Mouse (Mus musculus) neural tube, embryonic 15.5 days (tissue): Measurements from ENCODE around the gene Rcan2. TPM values are rescaled to one million over a fixed set of nuclear protein-coding genes. Genes with fewer than 3 reads are reported as not detected.

Source experiments
- ATAC-seq: fragments of 200-750 bp; cut with Nextera tagmentation; 2 replicates; pipeline ENCODE4 v1.8.0; 2017; ENCODE audit warnings: mild to moderate bottlenecking, moderate TSS enrichment, moderate library complexity; ENCODE audit not compliant: low FRiP score
- H3K27ac ChIP-seq: fragments of 300-500 bp; sonication (generic); replicated peaks from 2 replicates; pipeline ENCODE4 v1.5.1; 2015; ENCODE audit warnings: mild to moderate bottlenecking, inconsistent platforms
- H3K27me3 ChIP-seq: fragments of 300-500 bp; sonication (generic); replicated peaks from 2 replicates; pipeline ENCODE4 v1.6.1; 2015; ENCODE audit warnings: inconsistent platforms
- H3K36me3 ChIP-seq: fragments of 300-500 bp; sonication (generic); 2 replicates; pipeline ENCODE4 v1.6.1; 2015; ENCODE audit warnings: inconsistent platforms
- H3K4me1 ChIP-seq: fragments of 300-500 bp; sonication (generic); 2 replicates; pipeline ENCODE4 v1.6.1; 2015; ENCODE audit warnings: inconsistent platforms
- H3K4me2 ChIP-seq: fragments of 300-500 bp; sonication (generic); 2 replicates; pipeline ENCODE4 v1.6.1; 2015; ENCODE audit warnings: inconsistent platforms, mild to moderate bottlenecking, moderate library complexity
- H3K4me3 ChIP-seq: fragments of 300-500 bp; sonication (generic); replicated peaks from 2 replicates; pipeline ENCODE4 v1.5.1; 2015; ENCODE audit warnings: mild to moderate bottlenecking, inconsistent platforms
- H3K9ac ChIP-seq: fragments of 300-500 bp; sonication (generic); replicated peaks from 2 replicates; pipeline ENCODE4 v1.6.1; 2015; ENCODE audit warnings: mild to moderate bottlenecking, inconsistent platforms
- H3K9me3 ChIP-seq: fragments of 300-500 bp; sonication (generic); replicated peaks from 2 replicates; pipeline ENCODE4 v1.6.1; 2016; ENCODE audit warnings: inconsistent platforms
- WGBS: fragments of 180-500 bp; shearing (Covaris S2); methylation state at CpG from one replicate; pipeline ENCODE4 v1.1.7; 2015; ENCODE audit warnings: mixed read lengths; 5-methylcytosine and 5-hydroxymethylcytosine counted together
- polyA plus RNA-seq: library from polyadenylated mRNA; unstranded; fragments of >200 nt; fragmentation: Nextera tagmentation; extraction: Ambion mirVana; gene quantifications from 2 replicates; pipeline ENCODE4 v1.2.1, GENCODE M21; 2015

The Rcan2 gene
- polyA plus RNA-seq, 1 experiment from 2014 or later, result 139 TPM

DNA sequence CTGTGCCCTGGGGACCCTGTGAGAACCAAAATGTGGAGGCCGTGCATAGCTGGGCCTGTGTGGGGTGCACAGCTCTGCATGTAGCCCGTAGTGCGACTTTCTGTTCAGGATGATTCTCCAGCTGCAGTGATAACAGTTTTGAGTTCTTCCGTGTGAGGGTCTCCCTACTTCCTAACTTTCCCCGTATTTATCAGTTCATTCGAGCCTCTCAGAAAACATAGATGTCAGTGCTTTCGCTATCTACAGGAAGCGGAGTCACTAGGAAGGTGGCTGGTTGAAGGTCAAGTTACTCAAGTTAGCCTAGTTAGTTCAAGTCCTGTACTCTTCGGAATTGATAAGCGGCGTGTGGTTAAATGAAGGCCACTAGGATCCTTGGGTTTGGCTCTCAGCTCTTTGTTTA is 130.6 kb downstream of the Rcan2 start:
- ATAC-seq, result no peak

GRCm38 (mm10) chr17:43934056-43934455 is 132.9 kb downstream of the Rcan2 start:
- Histone ChIP-seq H3K9me3 (no peaks in the 10 kb centered on the region), H3K4me2 (no peak overlapping the region), H3K9ac (no peak overlapping the region), H3K4me3 (no peak overlapping the region), H3K4me1 (no peaks in the 10 kb centered on the region), H3K36me3 (no peaks in the 10 kb centered on the region), H3K27ac (no peak overlapping the region), H3K27me3 (no peaks in the 10 kb centered on the region)
- WGBS, result 66% methylated on average over 9 of the region's 9 CpGs
- no peak for ATAC-seq

More for the DNA sequence above, 130.6 kb downstream of the Rcan2 start:
- no peak overlapping the region for H3K27ac ChIP-seq
- WGBS, result 98% methylated on average over 11 of the region's 11 CpGs
- H3K4me2 ChIP-seq, result no peak overlapping the region
- no peak overlapping the region for H3K9ac ChIP-seq
- H3K9me3 ChIP-seq, result no peaks in the 10 kb centered on the region
- no peaks in the 10 kb centered on the region for H3K27me3 ChIP-seq
- H3K4me3 ChIP-seq, result no peak overlapping the region
- H3K36me3 ChIP-seq, result no peaks in the 10 kb centered on the region
- H3K4me1 ChIP-seq, result no peaks in the 10 kb centered on the region

- WGBS, result 6% methylated on average over 5 of the region's 5 CpGs
- no peaks in the 10 kb centered on the region for H3K9me3 ChIP-seq
- no peaks in the 10 kb centered on the region for H3K27me3 ChIP-seq
- no peaks in the 10 kb centered on the region for H3K36me3 ChIP-seq
- H3K4me2 ChIP-seq, result peak overlapping the region; percentile 55
- H3K4me1 ChIP-seq, result peaks cover 17% of the 10 kb centered on the region
- H3K4me3 ChIP-seq, result peak overlapping the region; percentile 46
- H3K9ac ChIP-seq, result peak overlapping the region; percentile 46
- H3K27ac ChIP-seq, result peak overlapping the region; percentile 87
- peak; percentile 16; the same call in 1 of the 2 replicates for ATAC-seq
Measured at GRCm38 (mm10) chr17:43952219-43952618, 151.1 kb downstream of the Rcan2 start.

- H3K4me3 ChIP-seq, result peak overlapping the region; percentile 46
- peak overlapping the region; percentile 87 for H3K27ac ChIP-seq
- WGBS, result 15% methylated on average over 16 of the region's 17 CpGs
- peak; percentile 88 for ATAC-seq
- H3K36me3 ChIP-seq, result no peaks in the 10 kb centered on the region
- no peaks in the 10 kb centered on the region for H3K27me3 ChIP-seq
- H3K9ac ChIP-seq, result peak overlapping the region; percentile 46
- peaks cover 17% of the 10 kb centered on the region for H3K4me1 ChIP-seq
- no peaks in the 10 kb centered on the region for H3K9me3 ChIP-seq
- H3K4me2 ChIP-seq, result peak overlapping the region; percentile 55
Measured at GRCm38 (mm10) chr17:43952661-43953534, 151.7 kb downstream of the Rcan2 start.

DNA sequence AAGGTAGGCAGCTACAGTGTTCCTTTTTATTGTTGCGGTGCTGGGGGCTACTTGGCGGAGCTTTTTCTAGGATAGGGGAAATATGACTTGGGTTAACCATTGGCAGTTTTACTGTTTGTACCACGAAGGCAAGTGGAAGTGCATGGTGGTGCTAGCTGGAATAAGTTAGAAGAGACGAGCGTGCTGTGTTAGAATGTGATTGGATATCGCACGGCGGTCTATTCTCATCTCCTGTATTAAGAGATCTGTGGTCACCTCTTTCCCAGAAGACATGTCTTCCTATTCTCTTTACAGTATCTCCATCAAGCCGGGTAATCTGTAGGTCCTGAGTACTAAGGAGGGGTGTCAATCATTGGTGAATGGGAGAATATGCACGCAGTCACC is 152.4 kb downstream of the Rcan2 start:
- 52% methylated on average over 10 of the region's 10 CpGs for WGBS
- no peaks in the 10 kb centered on the region for H3K27me3 ChIP-seq
- H3K4me3 ChIP-seq, result peak overlapping the region; percentile 46
- no peaks in the 10 kb centered on the region for H3K9me3 ChIP-seq
- peak overlapping the region; percentile 55 for H3K4me2 ChIP-seq
- peaks cover 17% of the 10 kb centered on the region for H3K4me1 ChIP-seq
- H3K9ac ChIP-seq, result peak overlapping the region; percentile 46
- no peaks in the 10 kb centered on the region for H3K36me3 ChIP-seq
- H3K27ac ChIP-seq, result peak overlapping the region; percentile 87
- ATAC-seq, result peak; percentile 71

GRCm38 (mm10) chr17:43959797-43960196 is 158.6 kb downstream of the Rcan2 start:
- 83% methylated on average over 3 of the region's 3 CpGs for WGBS

DNA sequence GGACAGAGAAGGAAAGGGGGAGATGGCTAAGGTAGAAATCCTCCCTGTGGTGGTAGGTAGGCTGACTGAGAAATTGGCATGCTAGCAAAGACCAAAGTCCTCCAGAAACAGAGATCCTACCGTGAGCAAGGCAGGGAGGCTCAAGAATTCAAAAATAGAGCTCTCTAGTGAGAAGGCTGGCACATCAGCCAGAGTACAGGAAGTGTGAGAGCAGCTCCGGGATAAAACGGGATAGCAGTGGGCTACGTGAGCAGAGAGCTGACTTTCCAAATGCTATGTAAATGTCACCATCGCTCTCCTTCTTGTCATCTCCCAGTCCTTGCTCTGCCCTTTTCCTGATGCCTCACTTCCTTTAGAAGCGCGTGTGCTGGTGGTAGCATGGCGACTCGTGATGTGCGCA is 168.8 kb downstream of the Rcan2 start:
- Histone ChIP-seq H3K9me3 (no peaks in the 10 kb centered on the region), H3K4me2 (no peak overlapping the region), H3K27me3 (no peaks in the 10 kb centered on the region), H3K36me3 (no peaks in the 10 kb centered on the region), H3K4me1 (peaks cover 7% of the 10 kb centered on the region; the same call in 1 of the 2 replicates), H3K4me3 (no peak overlapping the region), H3K27ac (no peak overlapping the region), H3K9ac (no peak overlapping the region)
- WGBS, result 95% methylated on average over 10 of the region's 10 CpGs
- ATAC-seq, result no peak

More at GRCm38 (mm10) chr17:43959797-43960196, 158.6 kb downstream of the Rcan2 start:
- Histone ChIP-seq H3K36me3 (no peaks in the 10 kb centered on the region), H3K4me2 (no peak overlapping the region), H3K27ac (no peak overlapping the region), H3K27me3 (no peaks in the 10 kb centered on the region), H3K9ac (no peak overlapping the region), H3K4me1 (peaks cover under 1% of the 10 kb centered on the region; the same call in 1 of the 2 replicates), H3K9me3 (no peaks in the 10 kb centered on the region), H3K4me3 (no peak overlapping the region)
- no peak for ATAC-seq

GRCm38 (mm10) chr17:43977572-43977971 is 176.4 kb downstream of the Rcan2 start:
- WGBS, result 98% methylated on average over 2 of the region's 2 CpGs
- H3K4me2 ChIP-seq, result no peak overlapping the region
- H3K4me3 ChIP-seq, result no peak overlapping the region
- H3K9ac ChIP-seq, result no peak overlapping the region
- H3K9me3 ChIP-seq, result no peaks in the 10 kb centered on the region
- no peak for ATAC-seq
- H3K36me3 ChIP-seq, result no peaks in the 10 kb centered on the region
- H3K4me1 ChIP-seq, result peaks cover 10% of the 10 kb centered on the region; the same call in 1 of the 2 replicates
- no peak overlapping the region for H3K27ac ChIP-seq
- H3K27me3 ChIP-seq, result no peaks in the 10 kb centered on the region

DNA sequence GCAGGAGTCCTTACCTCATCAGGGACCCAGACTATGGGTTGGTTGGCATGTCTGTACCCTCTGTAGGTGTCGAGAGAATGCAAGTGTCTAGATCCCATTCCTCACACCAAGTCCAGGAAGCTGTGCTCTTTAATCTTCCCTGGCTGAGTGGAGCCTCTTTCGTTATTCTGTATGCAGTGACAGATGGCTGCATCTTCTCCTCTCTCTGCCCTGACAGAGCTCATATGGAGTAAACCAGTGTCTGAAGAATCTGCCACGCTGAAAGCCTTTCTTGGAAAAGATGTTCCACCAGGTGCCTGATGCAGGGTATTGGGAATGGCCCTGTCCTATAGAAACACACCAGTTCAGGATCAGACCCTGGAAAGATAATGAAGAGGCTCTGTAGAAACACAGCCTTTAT is 178.8 kb downstream of the Rcan2 start:
- no peaks in the 10 kb centered on the region for H3K9me3 ChIP-seq
- no peaks in the 10 kb centered on the region for H3K36me3 ChIP-seq
- WGBS, result 81% methylated on average over 3 of the region's 3 CpGs
- no peak overlapping the region for H3K9ac ChIP-seq
- H3K4me2 ChIP-seq, result no peak overlapping the region
- H3K27ac ChIP-seq, result no peak overlapping the region
- ATAC-seq, result no peak
- no peaks in the 10 kb centered on the region for H3K27me3 ChIP-seq
- no peak overlapping the region for H3K4me3 ChIP-seq
- 0 out of 2 replicates have a peak, but pooled peaks cover 3% of the 10 kb centered on the region for H3K4me1 ChIP-seq

DNA sequence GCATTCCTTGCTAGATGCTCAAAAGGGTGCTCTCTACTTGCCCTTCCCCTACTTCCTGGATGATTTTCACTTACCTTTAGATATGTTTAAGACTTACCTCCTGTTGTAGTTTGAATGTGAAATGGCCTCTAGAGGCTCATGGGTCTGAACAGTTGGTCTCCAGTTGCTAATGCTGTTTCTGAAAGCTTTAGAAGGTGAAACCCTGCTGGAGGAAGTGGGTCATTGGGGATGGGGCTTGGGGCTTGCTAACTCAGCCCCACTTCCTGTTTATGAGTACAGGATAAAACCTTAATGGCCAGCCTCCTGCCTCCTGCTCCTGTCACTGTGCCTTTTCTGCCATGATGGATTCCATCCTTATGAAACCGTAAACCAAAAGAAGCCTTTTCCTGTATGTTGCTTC is 181.4 kb downstream of the Rcan2 start:
- H3K4me1 ChIP-seq, result 0 out of 2 replicates have a peak, but pooled peaks cover 3% of the 10 kb centered on the region
- H3K4me2 ChIP-seq, result no peak overlapping the region
- no peak overlapping the region for H3K27ac ChIP-seq
- H3K4me3 ChIP-seq, result no peak overlapping the region
- 72% methylated on average over 1 of the region's 1 CpGs for WGBS
- H3K27me3 ChIP-seq, result no peaks in the 10 kb centered on the region
- ATAC-seq, result no peak
- no peaks in the 10 kb centered on the region for H3K9me3 ChIP-seq
- H3K9ac ChIP-seq, result no peak overlapping the region
- H3K36me3 ChIP-seq, result no peaks in the 10 kb centered on the region

GRCm38 (mm10) chr17:43989334-43989945 is 188.3 kb downstream of the Rcan2 start:
- no peaks in the 10 kb centered on the region for H3K9me3 ChIP-seq
- peak overlapping the region; percentile 48; the same call in 1 of the 2 replicates for H3K27ac ChIP-seq
- no peak overlapping the region for H3K4me2 ChIP-seq
- no peak overlapping the region for H3K4me3 ChIP-seq
- 39% methylated on average over 5 of the region's 5 CpGs for WGBS
- peaks cover 15% of the 10 kb centered on the region for H3K4me1 ChIP-seq
- H3K36me3 ChIP-seq, result no peaks in the 10 kb centered on the region
- no peaks in the 10 kb centered on the region for H3K27me3 ChIP-seq
- H3K9ac ChIP-seq, result no peak overlapping the region
- ATAC-seq, result no peak
